Mouse (Mus musculus) cerebellum, adult 2 months (tissue): ENCODE results near the gene 4931422A03Rik.

ENCODE experiments used
- CTCF ChIP-seq: fragments of 200-500 bp; IDR thresholded peaks from 2 replicates; pipeline ENCODE4 v1.5.1; 2011; ENCODE audit warnings: low read depth, mild to moderate bottlenecking, control low read depth, low read length, moderate library complexity, borderline replicate concordance; ENCODE audit not compliant: insufficient read depth
- POLR2A ChIP-seq: fragments of 200-500 bp; IDR thresholded peaks from 2 replicates; pipeline ENCODE4 v1.6.1; 2011; ENCODE audit warnings: low read length, control low read depth, borderline replicate concordance; ENCODE audit not compliant: insufficient read depth

DNA sequence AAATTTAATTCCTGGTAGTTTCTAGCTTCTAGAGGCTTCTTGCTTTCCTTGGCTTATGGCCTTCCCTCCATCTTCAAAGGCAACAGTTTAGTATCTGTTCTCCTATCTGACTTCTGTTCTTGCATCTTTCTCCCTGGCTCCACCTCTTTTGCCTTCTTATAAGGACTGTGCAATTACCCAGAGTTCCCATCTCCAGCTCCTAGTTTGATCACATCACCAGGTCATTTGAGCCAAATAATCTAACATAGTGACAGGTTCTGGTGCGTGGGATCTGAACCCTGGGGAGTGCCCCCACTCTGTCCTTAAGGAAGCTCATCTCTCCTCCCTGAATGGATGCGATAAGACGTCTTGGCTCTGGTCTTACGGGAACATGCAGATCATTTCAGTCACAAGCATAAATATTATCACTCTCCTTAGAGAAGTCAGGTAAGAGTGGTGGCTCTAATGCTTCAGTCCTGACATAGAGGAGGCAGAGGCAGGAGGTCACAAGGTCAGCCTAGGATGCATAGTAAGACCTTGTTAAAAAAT is 101.5 kb downstream of the 4931422A03Rik start:
- TF ChIP-seq CTCF (no peak), POLR2A (no peak)
